Mouse (Mus musculus) kidney, adult 2 months (tissue): ENCODE data around the gene Ascc1.

Experiments used
- CTCF ChIP-seq: fragments of 200-500 bp; conservative IDR thresholded peaks from 2 replicates; pipeline ENCODE4 v1.5.1; 2011; ENCODE audit warnings: low read depth, mild to moderate bottlenecking, control low read depth, low read length, moderate library complexity, mixed read lengths; ENCODE audit not compliant: insufficient read depth, insufficient read length
- POLR2A ChIP-seq: fragments of 200-500 bp; IDR thresholded peaks from one replicate; pipeline ENCODE4 v1.6.1; 2011; ENCODE audit warnings: low read depth, low read length, control low read depth

DNA sequence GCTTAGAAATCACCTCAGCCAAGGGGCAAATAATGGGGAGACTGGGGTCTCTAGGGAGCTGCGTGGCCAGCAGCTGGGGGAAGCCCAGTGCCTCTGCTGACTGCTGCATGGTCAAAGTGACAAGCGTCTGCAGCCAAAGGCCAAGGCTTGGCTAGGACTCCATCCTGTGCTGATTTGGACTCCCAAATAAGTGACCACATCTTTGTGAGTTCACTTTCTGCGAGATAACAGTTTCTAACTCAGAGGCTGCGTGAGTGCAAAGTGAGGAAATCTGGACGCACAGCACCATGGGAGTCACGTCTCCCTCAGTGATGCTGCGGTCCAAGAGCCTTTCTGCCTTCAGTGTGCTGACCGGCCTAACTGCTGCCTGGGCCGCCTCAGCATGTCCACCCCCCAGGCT, 125.7 kb downstream of the Ascc1 start:
- TF ChIP-seq POLR2A (no peak), CTCF (no peak)
